Mouse (Mus musculus): Measurements from ENCODE around the gene Tcf7l1.

DNA sequence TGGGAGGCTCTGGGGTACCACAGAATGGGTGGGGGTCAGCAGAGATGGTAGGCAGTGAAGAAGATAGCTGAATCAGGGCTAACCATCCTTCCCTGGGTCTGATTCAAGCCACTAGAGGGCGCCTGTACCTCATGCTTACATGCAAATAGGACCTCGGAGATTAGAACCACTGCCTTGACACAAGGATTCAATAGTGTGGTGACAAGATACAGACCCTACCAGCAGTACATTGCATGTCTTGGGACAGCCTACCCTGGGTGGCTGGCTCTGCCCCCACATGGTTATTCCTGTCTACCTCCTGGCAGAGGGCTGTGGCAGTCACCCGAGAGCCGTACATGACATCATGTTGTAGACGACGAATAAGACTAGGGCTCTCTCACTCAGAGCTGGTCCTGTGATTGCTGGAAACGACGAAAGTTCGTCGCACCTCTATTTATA, 141.7 kb downstream of the Tcf7l1 start:
- TF ChIP-seq POLR2A (IDR thresholded peaks at IDR 0.05; ENCODE audit: borderline replicate concordance, control insufficient read depth, low read depth, low read length) (no peak), CTCF (IDR thresholded peaks at IDR 0.05; ENCODE audit: control insufficient read depth, insufficient read depth, low read length) (peak; percentile 74)

Data from bone marrow, adult 2 months (tissue).